Mouse (Mus musculus): ENCODE measurements around the gene Mllt11. TPM values are rescaled to one million over a fixed set of nuclear protein-coding genes. Genes with fewer than 3 reads are reported as not detected.
A peak's percentile ranks its signal among the peaks of the same experiment; 100 is the strongest.
"Not testable (repeated sequence)": the region's sequence is repeated elsewhere in the genome, so short reads cannot be mapped to it uniquely, and the experiment has no call there.

The Mllt11 gene
- polyA plus RNA-seq, 1 experiment from 2014 or later: 282 TPM

GRCm38 (mm10) chr3:95227214-95227613, 4.8 kb downstream of the Mllt11 start:
- Histone ChIP-seq H3K4me1 (ENCODE audit: control insufficient read depth, insufficient read depth, low read depth, low read length) (peaks cover 45% of the 10 kb centered on the region), H3K27me3 (replicated peaks; ENCODE audit: control insufficient read depth, insufficient read depth, low read length) (no peaks in the 10 kb centered on the region)
- WGBS: 19% methylated on average over 1 of the region's 1 CpGs

DNA sequence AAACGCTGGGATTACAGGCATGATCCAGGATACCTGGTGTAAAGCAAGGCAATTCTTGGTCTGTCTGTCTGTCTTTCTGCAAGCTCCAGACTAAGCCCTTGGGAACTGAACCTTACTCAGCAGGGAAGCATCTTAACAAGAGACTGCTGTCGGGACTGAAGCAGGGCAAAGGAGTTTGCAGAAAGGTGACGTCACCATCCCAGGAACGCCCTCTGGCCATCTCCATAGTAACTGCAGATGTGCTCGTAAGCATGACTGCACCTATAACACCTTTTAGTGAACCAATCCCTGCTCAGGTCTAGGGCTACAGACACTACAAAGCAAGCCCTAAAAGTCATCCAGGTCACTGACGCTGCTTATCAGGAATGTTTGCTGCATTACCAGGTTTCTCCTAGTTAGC, 7.7 kb downstream of the Mllt11 start:
- Histone ChIP-seq H3K27ac (ENCODE audit: low read depth, low read length) (no peak overlapping the region), H3K36me3 (ENCODE audit: control insufficient read depth, insufficient read depth, low read length) (peaks cover 24% of the 10 kb centered on the region), H3K9me3 (ENCODE audit: control insufficient read depth, low read length) (no peaks in the 10 kb centered on the region), H3K4me3 (ENCODE audit: low read length) (no peak overlapping the region), H3K4me2 (ENCODE audit: low read length) (peak overlapping the region; percentile 26), H3K27me3 (replicated peaks; ENCODE audit: control insufficient read depth, insufficient read depth, low read length) (no peaks in the 10 kb centered on the region), H3K4me1 (ENCODE audit: control insufficient read depth, insufficient read depth, low read depth, low read length) (peaks cover 25% of the 10 kb centered on the region), H3K9ac (ENCODE audit: low read depth, low read length) (no peak overlapping the region)
- 24% methylated on average over 6 of the region's 6 CpGs for WGBS
- no peak for ATAC-seq

More at GRCm38 (mm10) chr3:95227214-95227613, 4.8 kb downstream of the Mllt11 start:
- ATAC-seq: no peak
- no peaks in the 10 kb centered on the region for H3K9me3 ChIP-seq (ENCODE audit: control insufficient read depth, low read length)
- H3K27ac ChIP-seq (ENCODE audit: low read depth, low read length): peak overlapping the region; percentile 98
- H3K4me3 ChIP-seq (ENCODE audit: low read length): peak overlapping the region; percentile 67
- peak overlapping the region; percentile 98 for H3K9ac ChIP-seq (ENCODE audit: low read depth, low read length)
- peak overlapping the region; percentile 83 for H3K4me2 ChIP-seq (ENCODE audit: low read length)
- H3K36me3 ChIP-seq (ENCODE audit: control insufficient read depth, insufficient read depth, low read length): peaks cover 8% of the 10 kb centered on the region

- peaks cover 30% of the 10 kb centered on the region for H3K36me3 ChIP-seq (ENCODE audit: control insufficient read depth, insufficient read depth, low read length)
- no peaks in the 10 kb centered on the region for H3K27me3 ChIP-seq (replicated peaks; ENCODE audit: control insufficient read depth, insufficient read depth, low read length)
- 96% methylated on average over 2 of the region's 2 CpGs for WGBS
- no peak overlapping the region for H3K4me2 ChIP-seq (ENCODE audit: low read length)
- no peak overlapping the region for H3K27ac ChIP-seq (ENCODE audit: low read depth, low read length)
- H3K9me3 ChIP-seq (ENCODE audit: control insufficient read depth, low read length): no peaks in the 10 kb centered on the region
- no peak overlapping the region for H3K4me3 ChIP-seq (ENCODE audit: low read length)
- peaks cover 28% of the 10 kb centered on the region for H3K4me1 ChIP-seq (ENCODE audit: control insufficient read depth, insufficient read depth, low read depth, low read length)
- no peak for ATAC-seq
- no peak overlapping the region for H3K9ac ChIP-seq (ENCODE audit: low read depth, low read length)
These were observed 8.9 kb downstream of the Mllt11 start for GRCm38 (mm10) chr3:95223041-95223440.

- H3K9ac ChIP-seq (ENCODE audit: low read depth, low read length): no peak overlapping the region; the same call in 1 of the 2 replicates
- no peaks in the 10 kb centered on the region for H3K9me3 ChIP-seq (ENCODE audit: control insufficient read depth, low read length)
- H3K4me2 ChIP-seq (ENCODE audit: low read length): peak overlapping the region; percentile 72
- ATAC-seq: no peak
- H3K27ac ChIP-seq (ENCODE audit: low read depth, low read length): no peak overlapping the region
- H3K4me3 ChIP-seq (ENCODE audit: low read length): peak overlapping the region; percentile 77
- H3K27me3 ChIP-seq (replicated peaks; ENCODE audit: control insufficient read depth, insufficient read depth, low read length): no peaks in the 10 kb centered on the region
- peaks cover 25% of the 10 kb centered on the region for H3K36me3 ChIP-seq (ENCODE audit: control insufficient read depth, insufficient read depth, low read length)
- WGBS: 83% methylated on average over 6 of the region's 6 CpGs
- H3K4me1 ChIP-seq (ENCODE audit: control insufficient read depth, insufficient read depth, low read depth, low read length): peaks cover 10% of the 10 kb centered on the region
These were observed 13.4 kb downstream of the Mllt11 start for GRCm38 (mm10) chr3:95218466-95219137.

DNA sequence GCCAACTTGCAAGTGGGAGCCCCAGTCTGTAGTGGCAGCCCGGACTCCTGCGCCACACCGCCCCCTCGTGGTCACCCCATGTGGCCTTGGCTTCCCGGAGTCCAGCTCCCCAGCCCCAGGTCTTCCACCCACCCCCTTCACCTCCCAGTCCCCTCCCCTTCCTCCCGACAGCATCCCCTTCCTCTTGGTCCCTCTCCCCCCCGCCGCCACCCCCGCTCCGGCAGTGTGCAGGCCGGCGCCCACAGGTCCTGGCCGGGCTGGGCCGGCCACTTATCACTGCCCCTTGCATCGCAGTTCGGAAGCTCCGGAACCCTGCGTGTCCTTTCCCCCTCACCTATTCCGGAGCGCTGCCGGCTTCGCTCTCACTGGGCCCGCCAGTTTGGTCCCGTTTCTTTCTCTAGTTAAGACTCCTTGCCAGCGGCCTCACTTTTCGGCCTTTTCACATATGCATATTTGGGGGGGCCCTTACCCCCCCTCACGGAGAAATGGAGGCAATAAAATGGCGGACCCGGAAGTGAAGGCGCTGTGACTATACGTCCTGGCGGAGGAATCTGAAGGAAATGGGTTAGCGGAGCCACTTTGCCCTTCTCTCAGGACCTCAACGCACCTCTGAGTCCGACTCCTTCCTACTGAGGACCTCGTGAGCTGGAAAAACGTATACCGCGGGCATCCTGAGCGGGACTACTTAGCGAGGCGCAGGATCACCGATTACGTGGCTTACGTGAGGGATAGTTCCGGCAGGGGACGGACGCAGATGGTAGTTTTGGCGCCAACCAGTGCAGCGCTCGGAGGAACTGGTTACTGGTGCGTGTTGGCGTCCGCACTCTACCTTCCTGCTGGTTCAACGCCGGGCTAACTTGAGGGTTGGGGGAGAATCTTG, 14.5 kb downstream of the Mllt11 start, which contains the start of gene Gabpb2:
Gene Gabpb2, minus strand, starts transcription at position 662 of the 880 bp plus-strand sequence.
- Histone ChIP-seq H3K9me3 (ENCODE audit: control insufficient read depth, low read length) (no peaks in the 10 kb centered on the region), H3K4me3 (ENCODE audit: low read length) (peak within 1 kb of the TSS; percentile 77), H3K36me3 (ENCODE audit: control insufficient read depth, insufficient read depth, low read length) (peaks cover 25% of the 10 kb centered on the region), H3K4me2 (ENCODE audit: low read length) (peak within 1 kb of the TSS; percentile 72), H3K9ac (ENCODE audit: low read depth, low read length) (peak within 1 kb of the TSS; percentile 89), H3K27ac (ENCODE audit: low read depth, low read length) (peak within 1 kb of the TSS; percentile 98), H3K27me3 (replicated peaks; ENCODE audit: control insufficient read depth, insufficient read depth, low read length) (no peaks in the 10 kb centered on the region), H3K4me1 (ENCODE audit: control insufficient read depth, insufficient read depth, low read depth, low read length) (peaks cover 10% of the 10 kb centered on the region)
- WGBS: under 1% methylated on average over 52 of the region's 56 CpGs
- ATAC-seq: peak; percentile 88

GRCm38 (mm10) chr3:95216655-95217254, 15.2 kb downstream of the Mllt11 start:
- H3K4me2 ChIP-seq (ENCODE audit: low read length): peak overlapping the region; percentile 72
- ATAC-seq: no peak
- H3K36me3 ChIP-seq (ENCODE audit: control insufficient read depth, insufficient read depth, low read length): peaks cover 25% of the 10 kb centered on the region
- H3K4me3 ChIP-seq (ENCODE audit: low read length): peak overlapping the region; percentile 77
- peak overlapping the region; percentile 98 for H3K27ac ChIP-seq (ENCODE audit: low read depth, low read length)
- peak overlapping the region; percentile 89 for H3K9ac ChIP-seq (ENCODE audit: low read depth, low read length)
- 17% methylated on average over 4 of the region's 4 CpGs for WGBS
- H3K9me3 ChIP-seq (ENCODE audit: control insufficient read depth, low read length): no peaks in the 10 kb centered on the region
- H3K4me1 ChIP-seq (ENCODE audit: control insufficient read depth, insufficient read depth, low read depth, low read length): peaks cover 10% of the 10 kb centered on the region
- no peaks in the 10 kb centered on the region for H3K27me3 ChIP-seq (replicated peaks; ENCODE audit: control insufficient read depth, insufficient read depth, low read length)

- Histone ChIP-seq H3K27me3 (replicated peaks; ENCODE audit: control insufficient read depth, insufficient read depth, low read length) (no peaks in the 10 kb centered on the region), H3K4me1 (ENCODE audit: control insufficient read depth, insufficient read depth, low read depth, low read length) (peaks cover 9% of the 10 kb centered on the region), H3K9ac (ENCODE audit: low read depth, low read length) (no peak overlapping the region), H3K9me3 (ENCODE audit: control insufficient read depth, low read length) (no peaks in the 10 kb centered on the region), H3K36me3 (ENCODE audit: control insufficient read depth, insufficient read depth, low read length) (peaks cover 5% of the 10 kb centered on the region; the same call in 1 of the 2 replicates), H3K27ac (ENCODE audit: low read depth, low read length) (no peak overlapping the region), H3K4me2 (ENCODE audit: low read length) (no peak overlapping the region), H3K4me3 (ENCODE audit: low read length) (no peak overlapping the region)
- no peak for ATAC-seq
- 100% methylated on average over 1 of the region's 1 CpGs for WGBS
These were observed 18.4 kb downstream of the Mllt11 start for GRCm38 (mm10) chr3:95213609-95213975.

- H3K27me3 ChIP-seq (replicated peaks; ENCODE audit: control insufficient read depth, insufficient read depth, low read length); H3K9me3 ChIP-seq (ENCODE audit: control insufficient read depth, low read length); ATAC-seq; H3K4me1 ChIP-seq (ENCODE audit: control insufficient read depth, insufficient read depth, low read depth, low read length); H3K4me2 ChIP-seq (ENCODE audit: low read length); H3K4me3 ChIP-seq (ENCODE audit: low read length); H3K9ac ChIP-seq (ENCODE audit: low read depth, low read length); H3K36me3 ChIP-seq (ENCODE audit: control insufficient read depth, insufficient read depth, low read length); H3K27ac ChIP-seq (ENCODE audit: low read depth, low read length): not testable (repeated sequence)
- 95% methylated on average over 7 of the region's 10 CpGs for WGBS
These were observed 18.9 kb downstream of the Mllt11 start for GRCm38 (mm10) chr3:95212889-95213608.

All from hindbrain, embryonic 16.5 days (tissue).